In the genomic region with DNA sequence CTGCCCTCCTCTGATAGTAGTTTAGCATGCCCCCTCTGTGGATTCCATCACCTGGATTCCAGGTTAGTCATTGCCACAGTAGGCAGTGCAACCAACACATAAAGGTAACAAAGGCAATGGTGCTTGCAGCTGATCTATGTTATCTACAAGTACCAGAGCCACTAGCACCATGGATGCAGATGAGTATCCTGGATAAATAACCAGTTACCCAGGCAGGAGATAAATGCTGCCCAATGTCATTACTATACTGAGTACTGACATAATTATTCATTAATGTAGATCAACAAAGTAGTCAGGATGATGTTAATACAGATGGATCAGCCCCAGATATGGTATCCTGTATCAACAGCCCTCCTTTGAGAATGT, we compare ENCODE assay signal across 26 mouse cellular contexts. TPM values are rescaled to one million over a fixed set of nuclear protein-coding genes. Genes with fewer than 3 reads are reported as not detected.
DNase-seq lines count a peak whose midpoint lies in the region; ATAC-seq lines count a peak whose summit lies in the region.
"Had no signal": no experiment of that assay in that cellular context is flagged by ENCODE, and none has a peak within 500 bp of the region (broad histone marks: within the 10 kb centered on the region; RNA-seq: fewer than 3 reads in every experiment).

No protein-coding gene starts in this region.

- no peak overlapping the region for H3K4me2 ChIP-seq in hindbrain, embryonic 15.5 days
- no peak overlapping the region for H3K4me2 ChIP-seq in midbrain, embryonic 16.5 days (ENCODE audit: low read length)
- no peak overlapping the region for H3K4me2 ChIP-seq in midbrain, embryonic 15.5 days
- peak overlapping the region; percentile 25 for H3K4me2 ChIP-seq in liver, embryonic 13.5 days
- H3K4me2 ChIP-seq: forebrain, embryonic 12.5 days; heart, embryonic 12.5 days; intestine, embryonic 15.5 days; limb, embryonic 15.5 days had no signal

- H3K9me3 ChIP-seq in hindbrain, embryonic 15.5 days = no peaks in the 10 kb centered on the region
- no peaks in the 10 kb centered on the region for H3K9me3 ChIP-seq in hindbrain, embryonic 10.5 days
- H3K9me3 ChIP-seq in midbrain, embryonic 16.5 days (replicated peaks; ENCODE audit: control insufficient read depth, low read length, poor library complexity, severe bottlenecking) = no peaks in the 10 kb centered on the region
- H3K9me3 ChIP-seq in midbrain, embryonic 15.5 days = no peaks in the 10 kb centered on the region
- H3K9me3 ChIP-seq in liver, embryonic 13.5 days (replicated peaks) = no peaks in the 10 kb centered on the region
- H3K9me3 ChIP-seq: forebrain, embryonic 12.5 days; heart, embryonic 12.5 days; intestine, embryonic 15.5 days; limb, embryonic 15.5 days had no signal

- 0 out of 2 replicates have a peak, but pooled peaks have one; percentile 30 for ATAC-seq in hindbrain, embryonic 15.5 days (ENCODE audit: low FRiP score, low read depth)
- ATAC-seq in midbrain, embryonic 16.5 days = 0 out of 2 replicates have a peak, but pooled peaks have one; percentile 22
- ATAC-seq in midbrain, embryonic 15.5 days (replicated peaks) = no peak; the same call in 1 of the 2 replicates
- peak; percentile 84 for ATAC-seq in liver, embryonic 13.5 days (ENCODE audit: low read depth)
- peak; percentile 85 for ATAC-seq in megakaryocyte-erythroid progenitor cell, adult 5-6 weeks (replicated peaks; ENCODE audit: low FRiP score, low TSS enrichment, poor library complexity, severe bottlenecking)
- ATAC-seq: intestine, embryonic 15.5 days; Patski had no signal

- DNase-seq in hindbrain, embryonic 10.5 days (ENCODE audit: low spot score) = no peak
- no peak for DNase-seq in liver, embryonic 13.5 days
- no peak for DNase-seq in gastrocnemius, postnatal 4 days (ENCODE audit: low spot score in 2 of 2)
- no peak for DNase-seq in frontal cortex, postnatal 25 days (ENCODE audit: low spot score in 2 of 2)
- DNase-seq: cerebellum, adult 9-10 months; heart, postnatal 10 days; kidney, adult 8-10 months; kidney, postnatal 14 days; left cerebral cortex, postnatal 4 days; retina, postnatal 1 day; thymus, postnatal 36 days had no signal

- no peak overlapping the region for H3K27ac ChIP-seq in hindbrain, embryonic 15.5 days (replicated peaks)
- no peak overlapping the region for H3K27ac ChIP-seq in hindbrain, embryonic 10.5 days
- H3K27ac ChIP-seq in midbrain, embryonic 16.5 days (ENCODE audit: low read length) = no peak overlapping the region
- no peak overlapping the region for H3K27ac ChIP-seq in midbrain, embryonic 15.5 days
- peak overlapping the region; percentile 41 for H3K27ac ChIP-seq in liver, embryonic 13.5 days
- H3K27ac ChIP-seq: forebrain, embryonic 12.5 days; intestine, embryonic 15.5 days; limb, embryonic 15.5 days; macrophage had no signal

- H3K36me3 ChIP-seq in hindbrain, embryonic 15.5 days = no peaks in the 10 kb centered on the region
- no peaks in the 10 kb centered on the region for H3K36me3 ChIP-seq in hindbrain, embryonic 10.5 days
- no peaks in the 10 kb centered on the region for H3K36me3 ChIP-seq in midbrain, embryonic 16.5 days (ENCODE audit: control insufficient read depth, insufficient read depth, low read length)
- H3K36me3 ChIP-seq in midbrain, embryonic 15.5 days (replicated peaks) = no peaks in the 10 kb centered on the region
- no peaks in the 10 kb centered on the region for H3K36me3 ChIP-seq in liver, embryonic 13.5 days
- H3K36me3 ChIP-seq: forebrain, embryonic 12.5 days; heart, embryonic 12.5 days; intestine, embryonic 15.5 days; limb, embryonic 15.5 days had no signal

- H3K4me3 ChIP-seq in hindbrain, embryonic 15.5 days = no peak overlapping the region
- H3K4me3 ChIP-seq in hindbrain, embryonic 10.5 days = no peak overlapping the region
- H3K4me3 ChIP-seq in midbrain, embryonic 16.5 days (ENCODE audit: low read depth, low read length) = no peak overlapping the region
- H3K4me3 ChIP-seq in midbrain, embryonic 15.5 days = no peak overlapping the region
- H3K4me3 ChIP-seq in liver, embryonic 13.5 days (replicated peaks) = no peak overlapping the region
- H3K4me3 ChIP-seq: forebrain, embryonic 12.5 days; heart, embryonic 12.5 days; intestine, embryonic 15.5 days; limb, embryonic 15.5 days had no signal

- H3K4me1 ChIP-seq in hindbrain, embryonic 15.5 days (replicated peaks) = peaks cover 10% of the 10 kb centered on the region
- H3K4me1 ChIP-seq in hindbrain, embryonic 10.5 days (replicated peaks) = 0 out of 2 replicates have a peak, but pooled peaks cover 8% of the 10 kb centered on the region
- H3K4me1 ChIP-seq in midbrain, embryonic 16.5 days (ENCODE audit: control insufficient read depth, insufficient read depth, low read length) = 0 out of 2 replicates have a peak, but pooled peaks cover 4% of the 10 kb centered on the region
- H3K4me1 ChIP-seq in midbrain, embryonic 15.5 days = peaks cover 11% of the 10 kb centered on the region
- peaks cover 42% of the 10 kb centered on the region for H3K4me1 ChIP-seq in liver, embryonic 13.5 days (replicated peaks)
- H3K4me1 ChIP-seq: intestine, embryonic 15.5 days; limb, embryonic 15.5 days had no signal

- no peak overlapping the region for H3K9ac ChIP-seq in hindbrain, embryonic 15.5 days
- no peak overlapping the region for H3K9ac ChIP-seq in midbrain, embryonic 16.5 days (ENCODE audit: low read depth, low read length)
- H3K9ac ChIP-seq in midbrain, embryonic 15.5 days = no peak overlapping the region
- H3K9ac ChIP-seq in liver, embryonic 13.5 days = no peak overlapping the region
- H3K9ac ChIP-seq: forebrain, embryonic 12.5 days; heart, embryonic 12.5 days; intestine, embryonic 15.5 days; limb, embryonic 15.5 days had no signal

- H3K27me3 ChIP-seq in hindbrain, embryonic 15.5 days = no peaks in the 10 kb centered on the region
- H3K27me3 ChIP-seq in hindbrain, embryonic 10.5 days (ENCODE audit: insufficient read depth, poor library complexity, severe bottlenecking) = no peaks in the 10 kb centered on the region
- no peaks in the 10 kb centered on the region for H3K27me3 ChIP-seq in midbrain, embryonic 16.5 days (ENCODE audit: control insufficient read depth, insufficient read depth, low read depth, low read length)
- no peaks in the 10 kb centered on the region for H3K27me3 ChIP-seq in midbrain, embryonic 15.5 days (replicated peaks)
- H3K27me3 ChIP-seq in liver, embryonic 13.5 days = no peaks in the 10 kb centered on the region
- H3K27me3 ChIP-seq: forebrain, embryonic 12.5 days; heart, embryonic 12.5 days; intestine, embryonic 15.5 days; limb, embryonic 15.5 days; Patski had no signal

RNA-seq across cellular contexts. Expression of a gene that starts 19.5 kb away (rescaled TPM):
- polyA plus RNA-seq in hindbrain, embryonic 15.5 days (2015; fragmentation: Nextera tagmentation; extraction: Ambion mirVana) = 75.4 and 75.5 TPM in 2 replicates
- polyA plus RNA-seq in hindbrain, embryonic 10.5 days (2016; fragmentation: Nextera tagmentation; extraction: Ambion mirVana) = 34.5 and 39.9 TPM in 2 replicates
- polyA plus RNA-seq in midbrain, embryonic 16.5 days (2015; fragmentation: Nextera tagmentation; extraction: Ambion mirVana) = 99.8 and 106 TPM in 2 replicates
- polyA plus RNA-seq in midbrain, embryonic 15.5 days (2015; fragmentation: Nextera tagmentation; extraction: Ambion mirVana) = 86.5 and 96.9 TPM in 2 replicates
- polyA plus RNA-seq in liver, embryonic 13.5 days (2015; fragmentation: Nextera tagmentation; extraction: Ambion mirVana) = 12.7 and 16.2 TPM in 2 replicates
- total RNA-seq in megakaryocyte-erythroid progenitor cell, adult 5-6 weeks (2014; fragmentation: Nextera tagmentation) = 57.2 and 60.8 TPM in 2 replicates
- 53.1 and 62.4 TPM in 2 replicates for total RNA-seq in megakaryocyte-erythroid progenitor cell, adult 5-6 weeks (2017)
- total RNA-seq in gastrocnemius, postnatal 4 days (2021) = 10 to 100 TPM; 57.8 to 61.0 TPM

RNA-seq across cellular contexts. Expression of a gene that starts 53.8 kb away (rescaled TPM):
- 11.1 and 15.6 TPM in 2 replicates for polyA plus RNA-seq in hindbrain, embryonic 15.5 days (2015; fragmentation: Nextera tagmentation; extraction: Ambion mirVana)
- polyA plus RNA-seq in hindbrain, embryonic 10.5 days (2016; fragmentation: Nextera tagmentation; extraction: Ambion mirVana) = 1.6 and 2.0 TPM in 2 replicates
- polyA plus RNA-seq in midbrain, embryonic 16.5 days (2015; fragmentation: Nextera tagmentation; extraction: Ambion mirVana) = 8.7 and 12.8 TPM in 2 replicates
- 14.3 and 15.7 TPM in 2 replicates for polyA plus RNA-seq in midbrain, embryonic 15.5 days (2015; fragmentation: Nextera tagmentation; extraction: Ambion mirVana)
- 5.0 and 5.3 TPM in 2 replicates for polyA plus RNA-seq in liver, embryonic 13.5 days (2015; fragmentation: Nextera tagmentation; extraction: Ambion mirVana)
- not detected in 2 replicates for total RNA-seq in megakaryocyte-erythroid progenitor cell, adult 5-6 weeks (2014; fragmentation: Nextera tagmentation)
- not detected in 2 replicates for total RNA-seq in megakaryocyte-erythroid progenitor cell, adult 5-6 weeks (2017)
- total RNA-seq in gastrocnemius, postnatal 4 days (2021) = 10 to 100 TPM; 52.5 to 63.7 TPM
- total RNA-seq: granulocyte monocyte progenitor cell, adult 5-6 weeks; monocyte, adult 5-6 weeks; neutrophil, adult 5-6 weeks had no signal

RNA-seq across cellular contexts. Expression of a gene that starts 57.9 kb away (rescaled TPM):
- polyA plus RNA-seq in hindbrain, embryonic 15.5 days (2015; fragmentation: Nextera tagmentation; extraction: Ambion mirVana) = 2.6 and 2.8 TPM in 2 replicates
- 3.4 and 4.5 TPM in 2 replicates for polyA plus RNA-seq in hindbrain, embryonic 10.5 days (2016; fragmentation: Nextera tagmentation; extraction: Ambion mirVana)
- polyA plus RNA-seq in midbrain, embryonic 16.5 days (2015; fragmentation: Nextera tagmentation; extraction: Ambion mirVana) = 2.0 and 2.5 TPM in 2 replicates
- 1.6 and 1.9 TPM in 2 replicates for polyA plus RNA-seq in midbrain, embryonic 15.5 days (2015; fragmentation: Nextera tagmentation; extraction: Ambion mirVana)
- polyA plus RNA-seq in liver, embryonic 13.5 days (2015; fragmentation: Nextera tagmentation; extraction: Ambion mirVana) = 2.1 and 2.3 TPM in 2 replicates
- total RNA-seq in megakaryocyte-erythroid progenitor cell, adult 5-6 weeks (2014; fragmentation: Nextera tagmentation) = not detected in 2 replicates
- not detected in 2 replicates for total RNA-seq in megakaryocyte-erythroid progenitor cell, adult 5-6 weeks (2017)
- under 1 TPM; 0.39 to 0.57 TPM for total RNA-seq in gastrocnemius, postnatal 4 days (2021)
- total RNA-seq: ES-E14; gastrocnemius, adult 18-20 months had no signal
